Comparison of ENCODE assay signal across 21 mouse cellular contexts in the genomic region with DNA sequence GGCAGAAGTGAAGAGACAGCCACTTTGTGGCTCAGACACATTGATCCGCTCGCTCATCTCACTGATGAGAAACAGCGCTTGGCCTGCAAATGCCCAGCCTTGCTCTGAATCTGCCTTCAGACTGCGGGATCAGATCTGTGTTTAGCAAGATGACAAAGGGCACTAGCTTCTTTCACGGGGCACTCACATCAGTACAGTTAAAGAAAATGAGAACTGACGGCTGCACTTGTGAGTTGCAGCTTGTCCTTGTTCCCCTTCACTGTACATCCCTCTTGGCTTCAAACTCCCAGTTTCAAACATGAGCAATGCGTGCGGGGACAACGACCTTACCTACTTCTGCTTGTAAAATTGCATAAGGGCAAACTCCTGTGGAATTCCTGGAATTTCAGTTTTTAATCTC.
DNase-seq lines count a peak whose midpoint lies in the region; ATAC-seq and TF ChIP-seq lines count a peak whose summit lies in the region.
"Had no signal": no experiment of that assay in that cellular context is flagged by ENCODE, and none has a peak within 500 bp of the region (broad histone marks: within the 10 kb centered on the region; RNA-seq: fewer than 3 reads in every experiment).

No protein-coding gene starts in this region.

- no peak overlapping the region for H3K9ac ChIP-seq in embryonic facial prominence, embryonic 14.5 days (ENCODE audit: low read depth, low read length)
- H3K9ac ChIP-seq: embryonic facial prominence, embryonic 13.5 days; forebrain, embryonic 13.5 days; forebrain, embryonic 15.5 days; forebrain, postnatal 0 days had no signal

- no peak overlapping the region for H3K4me2 ChIP-seq in embryonic facial prominence, embryonic 14.5 days (ENCODE audit: low read depth, low read length)
- H3K4me2 ChIP-seq: embryonic facial prominence, embryonic 13.5 days; forebrain, embryonic 13.5 days; forebrain, embryonic 15.5 days had no signal

- no peak overlapping the region for H3K4me3 ChIP-seq in embryonic facial prominence, embryonic 14.5 days (ENCODE audit: low read depth, low read length)
- H3K4me3 ChIP-seq in embryonic facial prominence, embryonic 10.5 days, result no peak overlapping the region
- H3K4me3 ChIP-seq: embryonic facial prominence, embryonic 13.5 days; forebrain, embryonic 13.5 days; forebrain, embryonic 15.5 days had no signal

- no peak for ATAC-seq in embryonic facial prominence, embryonic 14.5 days (ENCODE audit: low read depth)
- ATAC-seq: activated CD4-positive, CD25-positive, alpha-beta regulatory T cell, adult 4 months; forebrain, embryonic 13.5 days; forebrain, embryonic 15.5 days; forebrain, postnatal 0 days; Patski had no signal

- no peaks in the 10 kb centered on the region for H3K36me3 ChIP-seq in embryonic facial prominence, embryonic 14.5 days (ENCODE audit: control insufficient read depth, insufficient read depth, low read length)
- H3K36me3 ChIP-seq in embryonic facial prominence, embryonic 10.5 days (replicated peaks), result no peaks in the 10 kb centered on the region
- H3K36me3 ChIP-seq: embryonic facial prominence, embryonic 13.5 days; forebrain, embryonic 15.5 days had no signal

- peak; percentile 8 for DNase-seq in embryonic facial prominence, embryonic 14.5 days (ENCODE audit: low spot score)
- DNase-seq in embryonic facial prominence, embryonic 10.5 days (ENCODE audit: low spot score), result no peak
- peak; percentile 61 for DNase-seq in Muller cell, postnatal 12 days (ENCODE audit: inconsistent ontology term)
- DNase-seq in brain, embryonic 14.5 days (ENCODE audit: low read depth), result peak; percentile 23
- DNase-seq in retina, postnatal 1 day, result peak; percentile 64
- no peak for DNase-seq in cerebellum, adult 11-12 months
- DNase-seq in layer of hippocampus, adult 11-12 months (ENCODE audit: low spot score), result no peak
- DNase-seq: adrenal gland, adult 8-10 months; adrenal gland, postnatal 14 days; adrenal gland, postnatal 36 days; cerebellum, adult 11 months; cerebellum, adult 2 months; cerebellum, adult 9-10 months; cerebellum, postnatal 10 days; cerebellum, postnatal 25 days; forebrain, postnatal 0 days had no signal

- TF ChIP-seq CTCF in brain, embryonic 14.5 days (IDR thresholded peaks at IDR 0.05; ENCODE audit: borderline replicate concordance, extremely low read depth, insufficient read depth, insufficient read length), result no peak

- no peak for TF ChIP-seq POLR2A in brain, embryonic 14.5 days (IDR thresholded peaks at IDR 0.05; ENCODE audit: borderline replicate concordance, extremely low read depth, insufficient read depth, insufficient read length, poor library complexity, severe bottlenecking)

- no peaks in the 10 kb centered on the region for H3K27me3 ChIP-seq in embryonic facial prominence, embryonic 14.5 days (replicated peaks; ENCODE audit: control insufficient read depth, insufficient read depth, low read length)
- no peaks in the 10 kb centered on the region for H3K27me3 ChIP-seq in embryonic facial prominence, embryonic 10.5 days (replicated peaks; ENCODE audit: low read depth, poor library complexity, severe bottlenecking)
- H3K27me3 ChIP-seq: embryonic facial prominence, embryonic 13.5 days; forebrain, embryonic 13.5 days; forebrain, embryonic 15.5 days had no signal

- no peaks in the 10 kb centered on the region for H3K4me1 ChIP-seq in embryonic facial prominence, embryonic 14.5 days (ENCODE audit: control insufficient read depth, insufficient read depth, low read length)
- H3K4me1 ChIP-seq in embryonic facial prominence, embryonic 10.5 days, result no peaks in the 10 kb centered on the region
- H3K4me1 ChIP-seq: embryonic facial prominence, embryonic 13.5 days; forebrain, embryonic 13.5 days; forebrain, embryonic 15.5 days had no signal

- no peak overlapping the region for H3K27ac ChIP-seq in embryonic facial prominence, embryonic 14.5 days (replicated peaks; ENCODE audit: low read depth, low read length)
- no peak overlapping the region for H3K27ac ChIP-seq in embryonic facial prominence, embryonic 10.5 days (replicated peaks)
- H3K27ac ChIP-seq: embryonic facial prominence, embryonic 13.5 days; forebrain, embryonic 13.5 days; forebrain, embryonic 15.5 days had no signal

- no peaks in the 10 kb centered on the region for H3K9me3 ChIP-seq in embryonic facial prominence, embryonic 14.5 days (ENCODE audit: control insufficient read depth, low read length)
- H3K9me3 ChIP-seq in embryonic facial prominence, embryonic 10.5 days, result no peaks in the 10 kb centered on the region
- H3K9me3 ChIP-seq: embryonic facial prominence, embryonic 13.5 days; forebrain, embryonic 13.5 days; forebrain, embryonic 15.5 days had no signal

- WGBS in embryonic facial prominence, embryonic 14.5 days, result 61% methylated on average over 9 of the region's 9 CpGs
- 81% methylated on average over 9 of the region's 9 CpGs for WGBS in embryonic facial prominence, embryonic 10.5 days

Comparison
In these comparisons a context has a peak if more than half of its experiments do, and no peak if none do; other contexts are left out.
1. DNase-seq: peak in embryonic facial prominence, embryonic 14.5 days (single experiment), Muller cell, postnatal 12 days (single experiment), brain, embryonic 14.5 days (single experiment) and retina, postnatal 1 day (single experiment); none in embryonic facial prominence, embryonic 10.5 days (single experiment), cerebellum, adult 11-12 months (single experiment) and layer of hippocampus, adult 11-12 months (single experiment).